16 mouse cellular contexts compared by ENCODE assay signal in the genomic region with DNA sequence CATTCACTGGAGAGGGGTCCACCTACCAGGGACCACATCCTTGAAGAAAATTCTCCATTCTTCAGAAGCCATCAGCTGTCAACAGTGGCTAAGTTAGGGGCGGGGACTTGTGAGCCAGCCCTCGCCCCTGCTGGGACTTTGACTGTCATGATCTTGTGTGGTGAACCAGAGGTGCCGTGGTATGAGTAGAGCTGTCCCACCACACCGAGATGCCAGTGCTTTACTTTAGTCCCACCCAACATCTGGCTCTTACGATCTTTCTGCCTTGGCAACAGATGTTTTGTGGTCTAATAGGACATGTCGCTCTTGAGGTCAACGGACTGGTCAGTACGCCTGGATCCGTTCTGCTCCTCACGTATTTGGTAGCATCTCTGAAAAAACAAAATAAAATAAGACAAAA.
"Had no signal": no experiment of that assay in that cellular context is flagged by ENCODE, and none has a peak within 500 bp of the region (broad histone marks: within the 10 kb centered on the region; RNA-seq: fewer than 3 reads in every experiment).

No protein-coding gene starts in this region.

- H3K36me3 ChIP-seq: liver, embryonic 13.5 days; midbrain, embryonic 12.5 days; midbrain, embryonic 15.5 days had no signal

- H3K4me2 ChIP-seq: liver, embryonic 13.5 days; midbrain, embryonic 12.5 days; midbrain, embryonic 15.5 days had no signal

- ATAC-seq: midbrain, embryonic 15.5 days had no signal

- H3K9me3 ChIP-seq: liver, embryonic 13.5 days; midbrain, embryonic 12.5 days; midbrain, embryonic 15.5 days had no signal

- H3K4me3 ChIP-seq: layer of hippocampus, adult 2 months; left cerebral cortex, adult 2 months; liver, embryonic 13.5 days; midbrain, embryonic 12.5 days; midbrain, embryonic 15.5 days had no signal

- DNase-seq: kidney, adult 18-20 months; kidney, adult 9 months; kidney, postnatal 14 days; layer of hippocampus, adult 9-11 months; liver, embryonic 13.5 days; lung, adult 2 months; right cerebral cortex, adult 18-20 months; right cerebral cortex, postnatal 14 days; right cerebral cortex, postnatal 4 days; thymus, adult 2 months; thymus, postnatal 36 days had no signal

- H3K9ac ChIP-seq: liver, embryonic 13.5 days; midbrain, embryonic 12.5 days; midbrain, embryonic 15.5 days had no signal

- H3K27ac ChIP-seq: layer of hippocampus, adult 2 months; left cerebral cortex, adult 2 months; liver, embryonic 13.5 days; midbrain, embryonic 12.5 days; midbrain, embryonic 15.5 days; stomach, postnatal 0 days had no signal
